In genomic region chr15:83593189-83593585, GRCm38 (mm10) we compare ENCODE assay signal across 8 mouse cellular contexts. TPM values are rescaled to one million over a fixed set of nuclear protein-coding genes. Genes with fewer than 3 reads are reported as not detected.
DNase-seq lines count a peak whose midpoint lies in the region; ATAC-seq and TF ChIP-seq lines count a peak whose summit lies in the region.
"Had no signal": no experiment of that assay in that cellular context is flagged by ENCODE, and none has a peak within 500 bp of the region (broad histone marks: within the 10 kb centered on the region; RNA-seq: fewer than 3 reads in every experiment).

No protein-coding gene starts in this region.

- H3K27ac ChIP-seq in MEL (ENCODE audit: control insufficient read depth, low read depth, low read length), result peak overlapping the region; percentile 95
- no peak overlapping the region for H3K27ac ChIP-seq in forebrain, embryonic 16.5 days (ENCODE audit: low read length)
- peak overlapping the region; percentile 99 for H3K27ac ChIP-seq in liver, embryonic 16.5 days (ENCODE audit: low read length)

- TF ChIP-seq POLR2A in MEL (IDR thresholded peaks at IDR 0.05; ENCODE audit: control insufficient read depth in 1 of 2, insufficient read depth in 1 of 2, low read depth in 1 of 2, low read length in 2 of 2, poor library complexity in 1 of 2), result no peak

- H3K9ac ChIP-seq in MEL (ENCODE audit: control insufficient read depth, low read depth, low read length, poor library complexity, severe bottlenecking), result peak overlapping the region; percentile 86
- H3K9ac ChIP-seq in forebrain, embryonic 16.5 days (replicated peaks; ENCODE audit: low read depth, low read length), result peak overlapping the region; percentile 79
- H3K9ac ChIP-seq in liver, embryonic 16.5 days (ENCODE audit: low read depth, low read length), result peak overlapping the region; percentile 89

- TF ChIP-seq CTCF in C2C12 (IDR thresholded peaks at IDR 0.05; ENCODE audit: control insufficient read depth, insufficient read depth, insufficient read length), result no peak
- TF ChIP-seq CTCF in MEL (IDR thresholded peaks at IDR 0.05 in 2 of 3, conservative IDR thresholded peaks at IDR 0.05 in 1 of 3; ENCODE audit: control insufficient read depth in 1 of 3, insufficient read depth in 1 of 3, low read depth in 2 of 3, low read length in 3 of 3, poor library complexity in 1 of 3, severe bottlenecking in 1 of 3), result no peak

- H3K79me2 ChIP-seq in C2C12 (ENCODE audit: control insufficient read depth, insufficient read depth), result peaks cover 67% of the 10 kb centered on the region
- H3K79me2 ChIP-seq in MEL (ENCODE audit: control insufficient read depth, insufficient read depth, low read length, poor library complexity), result peaks cover 43% of the 10 kb centered on the region

- no peak for ATAC-seq in forebrain, embryonic 16.5 days
- peak; percentile 30 for ATAC-seq in liver, embryonic 16.5 days (ENCODE audit: low read depth)

- H3K9me3 ChIP-seq in MEL (replicated peaks; ENCODE audit: insufficient read depth, low read length), result no peaks in the 10 kb centered on the region
- H3K9me3 ChIP-seq in forebrain, embryonic 16.5 days (ENCODE audit: control insufficient read depth, low read length), result no peaks in the 10 kb centered on the region
- no peaks in the 10 kb centered on the region for H3K9me3 ChIP-seq in liver, embryonic 16.5 days (replicated peaks; ENCODE audit: control insufficient read depth, low read length)

- TF ChIP-seq EP300 in MEL (IDR thresholded peaks at IDR 0.05; ENCODE audit: low read depth in 1 of 2, low read length in 2 of 2), result no peak

- H3K36me3 ChIP-seq in C2C12 (ENCODE audit: control insufficient read depth, insufficient read depth) (peaks cover 31% of the 10 kb centered on the region), MEL (ENCODE audit: control insufficient read depth in 1 of 2, insufficient read depth in 2 of 2, low read length in 2 of 2) (peaks cover 3 to 20% of the 10 kb centered on the region in 2 experiments)
- 0 out of 2 replicates have a peak, but pooled peaks cover 3% of the 10 kb centered on the region for H3K36me3 ChIP-seq in forebrain, embryonic 16.5 days (ENCODE audit: control insufficient read depth, insufficient read depth)
- H3K36me3 ChIP-seq in liver, embryonic 16.5 days (ENCODE audit: control insufficient read depth, insufficient read depth), result peaks cover 6% of the 10 kb centered on the region

- TF ChIP-seq RAD21 in MEL (IDR thresholded peaks at IDR 0.05; ENCODE audit: low read depth, low read length), result no peak

- H3K27me3 ChIP-seq in C2C12 (ENCODE audit: control insufficient read depth, insufficient read depth, insufficient read length), result no peaks in the 10 kb centered on the region
- H3K27me3 ChIP-seq in MEL (ENCODE audit: control insufficient read depth in 1 of 2, insufficient read depth in 2 of 2, low read length in 2 of 2), result no peaks in the 10 kb centered on the region
- H3K27me3 ChIP-seq in forebrain, embryonic 16.5 days (replicated peaks; ENCODE audit: control insufficient read depth, insufficient read depth, low read length), result no peaks in the 10 kb centered on the region
- no peaks in the 10 kb centered on the region for H3K27me3 ChIP-seq in liver, embryonic 16.5 days (ENCODE audit: control insufficient read depth, insufficient read depth, low read depth, low read length)

- H3K4me2 ChIP-seq in forebrain, embryonic 16.5 days (ENCODE audit: low read length), result peak overlapping the region; percentile 75
- peak overlapping the region; percentile 93 for H3K4me2 ChIP-seq in liver, embryonic 16.5 days (ENCODE audit: low read depth, low read length)

- H3K79me3 ChIP-seq in C2C12 (ENCODE audit: low read depth), result peaks cover 54% of the 10 kb centered on the region

- peak overlapping the region; percentile 47 for H3ac ChIP-seq in C2C12 (ENCODE audit: control insufficient read depth, insufficient read length, low read depth)

- no peak for DNase-seq in MEL (ENCODE audit: low read depth, low spot score)
- no peak for DNase-seq in frontal cortex, postnatal 36 days (ENCODE audit: low spot score in 2 of 2)
- DNase-seq in cerebellum, postnatal 36 days, result no peak
- DNase-seq in B cell, adult 2 months, result no peak
- DNase-seq: kidney, adult 8-10 months had no signal

- H3K4me3 ChIP-seq in C2C12 (ENCODE audit: insufficient read depth, poor library complexity, severe bottlenecking) (peak overlapping the region; percentile 95), MEL (ENCODE audit: control insufficient read depth in 1 of 2, insufficient read depth in 1 of 2, low read depth in 2 of 2, low read length in 2 of 2) (peak overlapping the region; percentile 59 to 80)
- H3K4me3 ChIP-seq in forebrain, embryonic 16.5 days (replicated peaks; ENCODE audit: low read length), result no peak overlapping the region; the same call in 1 of the 2 replicates
- peak overlapping the region; percentile 93 for H3K4me3 ChIP-seq in liver, embryonic 16.5 days (ENCODE audit: low read depth, low read length)

- peaks cover 17 to 23% of the 10 kb centered on the region in 2 experiments for H3K4me1 ChIP-seq in MEL (ENCODE audit: control insufficient read depth in 1 of 2, insufficient read depth in 2 of 2, low read length in 2 of 2)
- peaks cover 24% of the 10 kb centered on the region for H3K4me1 ChIP-seq in forebrain, embryonic 16.5 days (replicated peaks; ENCODE audit: control insufficient read depth, insufficient read depth, low read length)
- H3K4me1 ChIP-seq in liver, embryonic 16.5 days (ENCODE audit: control insufficient read depth, low read depth, low read length), result peaks cover 43% of the 10 kb centered on the region

TF ChIP-seq in C2C12, 6 proteins besides CTCF, POLR2A, EP300 and RAD21:
- TF ChIP-seq MYOG (IDR thresholded peaks at IDR 0.05; ENCODE audit: control insufficient read depth, extremely low read depth, insufficient read length) (no peak), CEBPB (IDR thresholded peaks at IDR 0.05; ENCODE audit: low read depth) (no peak), MYOD1 (IDR thresholded peaks at IDR 0.05; ENCODE audit: control insufficient read depth, insufficient read length, low read depth) (peak; percentile 3), USF1 (IDR thresholded peaks at IDR 0.05; ENCODE audit: low read depth) (no peak), FOSL1 (IDR thresholded peaks at IDR 0.05; ENCODE audit: insufficient read depth, low read length, poor library complexity, severe bottlenecking) (peak; percentile 35), MAX (IDR thresholded peaks at IDR 0.05) (peak; percentile 24)

TF ChIP-seq in MEL, 35 proteins besides CTCF, POLR2A, EP300 and RAD21:
- TF ChIP-seq RCOR1 (IDR thresholded peaks at IDR 0.05; ENCODE audit: low read depth, low read length), result no peak
- TF ChIP-seq E2F4 (IDR thresholded peaks at IDR 0.05; ENCODE audit: borderline replicate concordance, low read depth, low read length), result no peak

RNA-seq across cellular contexts. Expression of gene Ttll12, which starts 1.8 kb away (rescaled TPM):
- polyA plus RNA-seq in C2C12 (2012; fragmentation: generic; extraction: Trizol) (84.8 TPM), MEL (2012; ENCODE audit: insufficient read depth in 1 of 2, insufficient read length in 2 of 2, low read depth in 1 of 2, low replicate concordance in 2 of 2, missing spikeins in 1 of 2) (10 to 100 TPM in 1 of 2 experiments, not detected in 1; 76.5 TPM)
- total RNA-seq in MEL (2012; rRNA removed), result 41.9 and 43.9 TPM in 2 replicates
- 47.6 and 49.6 TPM in 2 replicates for polyA plus RNA-seq in forebrain, embryonic 16.5 days (2015; fragmentation: Nextera tagmentation; extraction: Ambion mirVana)
- polyA plus RNA-seq in liver, embryonic 16.5 days (2015; fragmentation: Nextera tagmentation; extraction: Ambion mirVana), result 31.8 and 33.2 TPM in 2 replicates

RNA-seq across cellular contexts. Expression of gene Mcat, which starts 29.6 kb away (rescaled TPM):
- polyA plus RNA-seq in C2C12 (2012; fragmentation: generic; extraction: Trizol) (42.4 TPM), MEL (2012; ENCODE audit: insufficient read depth in 1 of 2, insufficient read length in 2 of 2, low read depth in 1 of 2, low replicate concordance in 2 of 2, missing spikeins in 1 of 2) (10 to 100 TPM in 1 of 2 experiments, not detected in 1; 28.8 TPM)
- total RNA-seq in MEL (2012; rRNA removed), result 32.6 and 35.9 TPM in 2 replicates
- 34.3 and 34.7 TPM in 2 replicates for polyA plus RNA-seq in forebrain, embryonic 16.5 days (2015; fragmentation: Nextera tagmentation; extraction: Ambion mirVana)
- 12.0 and 13.1 TPM in 2 replicates for polyA plus RNA-seq in liver, embryonic 16.5 days (2015; fragmentation: Nextera tagmentation; extraction: Ambion mirVana)

RNA-seq across cellular contexts. Expression of gene Tspo, which starts 29.8 kb away (rescaled TPM):
- 693 TPM for polyA plus RNA-seq in C2C12 (2012; fragmentation: generic; extraction: Trizol)
- total RNA-seq in MEL (2012; rRNA removed), result 61.3 and 80.0 TPM in 2 replicates
- polyA plus RNA-seq in MEL (2012; ENCODE audit: insufficient read depth in 1 of 2, insufficient read length in 2 of 2, low read depth in 1 of 2, low replicate concordance in 2 of 2, missing spikeins in 1 of 2), result 10 to 100 TPM in 1 of 2 experiments, not detected in 1; 66.5 TPM
- polyA plus RNA-seq in forebrain, embryonic 16.5 days (2015; fragmentation: Nextera tagmentation; extraction: Ambion mirVana), result 10.1 and 10.6 TPM in 2 replicates
- 179 and 184 TPM in 2 replicates for polyA plus RNA-seq in liver, embryonic 16.5 days (2015; fragmentation: Nextera tagmentation; extraction: Ambion mirVana)
